Mouse (Mus musculus) kidney, adult 2 months (tissue): ENCODE measurements at regions not wholly inside any gene's neighbourhood (a gene's known extent, or its start where the extent isn't known, plus 50 kb on each side); places are given as distances from the start of the nearest gene placed in this dataset.

ENCODE experiments used
- CTCF ChIP-seq: fragments of 200-500 bp; conservative IDR thresholded peaks from 2 replicates; pipeline ENCODE4 v1.5.1; 2011; ENCODE audit warnings: low read depth, mild to moderate bottlenecking, control low read depth, low read length, moderate library complexity, mixed read lengths; ENCODE audit not compliant: insufficient read depth, insufficient read length
- POLR2A ChIP-seq: fragments of 200-500 bp; IDR thresholded peaks from one replicate; pipeline ENCODE4 v1.6.1; 2011; ENCODE audit warnings: low read depth, low read length, control low read depth

DNA sequence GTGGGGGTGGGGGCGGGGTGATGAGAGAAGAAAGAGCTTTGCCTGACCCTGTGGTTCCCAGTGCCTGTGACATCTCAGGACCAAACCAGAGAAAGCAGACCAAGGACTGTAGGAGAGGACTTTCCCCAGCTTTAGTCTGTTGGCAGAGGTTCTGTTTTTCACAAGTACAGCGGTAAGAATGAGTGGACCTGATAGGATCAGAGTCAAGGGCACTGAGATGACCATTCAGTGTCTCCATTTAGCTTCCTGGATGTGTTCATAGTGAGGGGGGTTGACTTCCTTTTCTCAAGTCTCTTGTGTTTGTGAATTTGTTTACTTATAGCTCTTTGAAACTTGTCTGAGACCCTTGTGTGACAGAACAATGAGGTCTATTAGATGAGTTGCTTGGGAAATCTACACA lies 167.9 kb downstream of the Klf7 start:
- no peak for TF ChIP-seq POLR2A
- TF ChIP-seq CTCF = no peak
